20 mouse cellular contexts compared by ENCODE assay signal in the genomic region with DNA sequence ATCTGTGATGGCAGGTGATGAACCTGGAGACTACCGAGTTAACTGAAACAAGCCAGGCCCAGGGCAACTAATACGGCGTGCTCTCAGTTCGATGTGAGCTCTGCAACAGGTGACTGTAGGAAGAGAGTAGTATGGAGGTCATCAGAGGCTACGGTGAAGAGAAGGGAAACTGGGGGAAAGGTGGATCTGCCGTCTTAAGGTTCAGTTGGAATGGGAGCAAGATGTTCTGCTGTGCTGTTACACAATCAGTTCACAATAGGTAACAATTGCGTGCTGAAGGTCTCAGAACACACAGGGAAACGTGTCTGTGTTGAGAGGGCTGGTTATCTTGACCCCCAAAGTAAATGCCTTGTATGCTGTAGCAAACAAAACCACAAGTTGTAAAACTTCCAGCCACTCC.
"Had no signal": no experiment of that assay in that cellular context is flagged by ENCODE, and none has a peak within 500 bp of the region (broad histone marks: within the 10 kb centered on the region; RNA-seq: fewer than 3 reads in every experiment).

No protein-coding gene starts in this region.

- H3K9me3 ChIP-seq: limb, embryonic 10.5 days; limb, embryonic 13.5 days; liver, embryonic 12.5 days; liver, embryonic 15.5 days; lung, embryonic 15.5 days; megakaryocyte, embryonic 14.5 days; midbrain, embryonic 10.5 days; midbrain, embryonic 13.5 days; neural tube, embryonic 13.5 days had no signal

- ATAC-seq: liver, embryonic 12.5 days; midbrain, embryonic 13.5 days; midbrain, embryonic 16.5 days had no signal

- H3K9ac ChIP-seq: limb, embryonic 13.5 days; liver, embryonic 12.5 days; liver, embryonic 15.5 days; lung, embryonic 15.5 days; midbrain, embryonic 13.5 days; neural tube, embryonic 13.5 days had no signal

- H3K4me2 ChIP-seq: limb, embryonic 13.5 days; liver, embryonic 12.5 days; liver, embryonic 15.5 days; lung, embryonic 15.5 days; midbrain, embryonic 13.5 days; neural tube, embryonic 13.5 days had no signal

- H3K27ac ChIP-seq: layer of hippocampus, adult 2 months; limb, embryonic 10.5 days; limb, embryonic 13.5 days; liver, embryonic 12.5 days; liver, embryonic 15.5 days; lung, embryonic 15.5 days; midbrain, embryonic 10.5 days; midbrain, embryonic 13.5 days; neural tube, embryonic 13.5 days had no signal

- H3K4me3 ChIP-seq: layer of hippocampus, adult 2 months; limb, embryonic 10.5 days; limb, embryonic 13.5 days; liver, embryonic 12.5 days; liver, embryonic 15.5 days; lung, embryonic 15.5 days; megakaryocyte, embryonic 14.5 days; midbrain, embryonic 10.5 days; midbrain, embryonic 13.5 days; myocyte; neural tube, embryonic 13.5 days had no signal

- H3K27me3 ChIP-seq: liver, embryonic 12.5 days; liver, embryonic 15.5 days; lung, embryonic 15.5 days; megakaryocyte, embryonic 14.5 days had no signal

- H3K4me1 ChIP-seq: limb, embryonic 10.5 days; limb, embryonic 13.5 days; lung, embryonic 15.5 days; midbrain, embryonic 10.5 days; midbrain, embryonic 13.5 days; neural tube, embryonic 13.5 days had no signal

- H3K36me3 ChIP-seq: limb, embryonic 10.5 days; limb, embryonic 13.5 days; liver, embryonic 12.5 days; liver, embryonic 15.5 days; lung, embryonic 15.5 days; midbrain, embryonic 10.5 days; midbrain, embryonic 13.5 days; neural tube, embryonic 13.5 days had no signal

- DNase-seq: layer of hippocampus, adult 9-11 months; liver; lung, adult 18-20 months; lung, postnatal 10 days; lung, postnatal 36 days; thymus, adult 2 months; thymus, postnatal 14 days; thymus, postnatal 4 days had no signal
